Comparison of ENCODE assay signal across 16 mouse cellular contexts in genomic region chr1:57615155-57615554, GRCm38 (mm10).
A peak's percentile ranks its signal among the peaks of the same experiment; 100 is the strongest.
DNase-seq lines count a peak whose midpoint lies in the region; ATAC-seq lines count a peak whose summit lies in the region.
"Had no signal": no experiment of that assay in that cellular context is flagged by ENCODE, and none has a peak within 500 bp of the region (broad histone marks: within the 10 kb centered on the region; RNA-seq: fewer than 3 reads in every experiment).

No protein-coding gene starts in this region.

- peaks cover 5% of the 10 kb centered on the region for H3K4me1 ChIP-seq in heart, embryonic 15.5 days (replicated peaks)
- H3K4me1 ChIP-seq in heart, embryonic 11.5 days (ENCODE audit: control insufficient read depth, insufficient read depth, low read length): no peaks in the 10 kb centered on the region; the same call in 1 of the 2 replicates
- H3K4me1 ChIP-seq in kidney, embryonic 15.5 days: peaks cover 12% of the 10 kb centered on the region
- H3K4me1 ChIP-seq in lung, embryonic 16.5 days (replicated peaks; ENCODE audit: control insufficient read depth, insufficient read depth, low read length): no peaks in the 10 kb centered on the region; the same call in 1 of the 2 replicates

- no peaks in the 10 kb centered on the region for H3K36me3 ChIP-seq in heart, embryonic 15.5 days
- H3K36me3 ChIP-seq in heart, embryonic 11.5 days (ENCODE audit: control insufficient read depth, insufficient read depth, low read length): no peaks in the 10 kb centered on the region
- no peaks in the 10 kb centered on the region for H3K36me3 ChIP-seq in kidney, embryonic 15.5 days
- H3K36me3 ChIP-seq in lung, embryonic 16.5 days (ENCODE audit: control insufficient read depth, insufficient read depth, low read length): no peaks in the 10 kb centered on the region
- H3K36me3 ChIP-seq: limb, embryonic 10.5 days had no signal

- H3K9me3 ChIP-seq in heart, embryonic 15.5 days (replicated peaks): no peaks in the 10 kb centered on the region
- H3K9me3 ChIP-seq in heart, embryonic 11.5 days (replicated peaks; ENCODE audit: control insufficient read depth, low read length): no peaks in the 10 kb centered on the region
- no peaks in the 10 kb centered on the region for H3K9me3 ChIP-seq in kidney, embryonic 15.5 days (replicated peaks)
- no peaks in the 10 kb centered on the region for H3K9me3 ChIP-seq in lung, embryonic 16.5 days (ENCODE audit: control insufficient read depth, low read length)
- H3K9me3 ChIP-seq: limb, embryonic 10.5 days had no signal

- ATAC-seq in heart, embryonic 15.5 days (replicated peaks; ENCODE audit: insufficient number of reproducible peaks, insufficient read depth, low FRiP score, low read depth): peak; percentile 69; the same call in 1 of the 2 replicates
- no peak for ATAC-seq in heart, embryonic 11.5 days (replicated peaks; ENCODE audit: insufficient number of reproducible peaks, low FRiP score, low TSS enrichment)
- peak; percentile 67 for ATAC-seq in kidney, embryonic 15.5 days (replicated peaks; ENCODE audit: low FRiP score)
- peak; percentile 91 for ATAC-seq in lung, embryonic 16.5 days (ENCODE audit: low read depth)
- ATAC-seq: forebrain, embryonic 14.5 days had no signal

- DNase-seq in kidney, adult 11 months: no peak
- DNase-seq in lung, postnatal 14 days: no peak
- DNase-seq in lung, postnatal 4 days: peak; percentile 9 to 30
- no peak for DNase-seq in layer of hippocampus, adult 9-10 months (ENCODE audit: low spot score)
- DNase-seq: cerebellum, adult 8-10 months; gastrocnemius, postnatal 25 days; midbrain, embryonic 14.5 days had no signal

- H3K27me3 ChIP-seq in heart, embryonic 15.5 days: no peaks in the 10 kb centered on the region
- no peaks in the 10 kb centered on the region for H3K27me3 ChIP-seq in heart, embryonic 11.5 days (ENCODE audit: control insufficient read depth, insufficient read depth, low read length)
- no peaks in the 10 kb centered on the region for H3K27me3 ChIP-seq in kidney, embryonic 15.5 days
- H3K27me3 ChIP-seq in lung, embryonic 16.5 days (ENCODE audit: control insufficient read depth, insufficient read depth, low read depth, low read length): no peaks in the 10 kb centered on the region

- H3K4me2 ChIP-seq in heart, embryonic 15.5 days: no peak overlapping the region
- no peak overlapping the region for H3K4me2 ChIP-seq in heart, embryonic 11.5 days
- no peak overlapping the region for H3K4me2 ChIP-seq in kidney, embryonic 15.5 days
- H3K4me2 ChIP-seq in lung, embryonic 16.5 days (ENCODE audit: low read depth, low read length): no peak overlapping the region
- H3K4me2 ChIP-seq: liver, embryonic 11.5 days had no signal

- H3K27ac ChIP-seq in heart, embryonic 15.5 days: no peak overlapping the region
- H3K27ac ChIP-seq in heart, embryonic 11.5 days (ENCODE audit: low read depth, low read length): no peak overlapping the region
- no peak overlapping the region for H3K27ac ChIP-seq in kidney, embryonic 15.5 days
- H3K27ac ChIP-seq in lung, embryonic 16.5 days (ENCODE audit: low read length): no peak overlapping the region
- H3K27ac ChIP-seq: left cerebral cortex, adult 2 months; limb, embryonic 10.5 days had no signal

- no peak overlapping the region for H3K4me3 ChIP-seq in heart, embryonic 15.5 days
- no peak overlapping the region for H3K4me3 ChIP-seq in heart, embryonic 11.5 days (ENCODE audit: low read depth, low read length)
- no peak overlapping the region for H3K4me3 ChIP-seq in kidney, embryonic 15.5 days (replicated peaks)
- no peak overlapping the region for H3K4me3 ChIP-seq in lung, embryonic 16.5 days (ENCODE audit: low read length)
- H3K4me3 ChIP-seq: erythroblast, embryonic 14.5 days; left cerebral cortex, adult 2 months; limb, embryonic 10.5 days had no signal

- H3K9ac ChIP-seq in heart, embryonic 15.5 days: no peak overlapping the region
- no peak overlapping the region for H3K9ac ChIP-seq in heart, embryonic 11.5 days (ENCODE audit: low read depth, low read length)
- no peak overlapping the region for H3K9ac ChIP-seq in kidney, embryonic 15.5 days
- no peak overlapping the region for H3K9ac ChIP-seq in lung, embryonic 16.5 days (ENCODE audit: low read length)

Comparison
In these comparisons a context has a peak if more than half of its experiments do, and no peak if none do; other contexts are left out.
1. DNase-seq: peak in lung, postnatal 4 days (2 of 2); none in kidney, adult 11 months (single experiment), lung, postnatal 14 days (single experiment) and layer of hippocampus, adult 9-10 months (single experiment).